Mouse (Mus musculus) left cerebral cortex, postnatal 25 days (tissue): ENCODE results near the gene Glis3. TPM values are rescaled to one million over a fixed set of nuclear protein-coding genes. Genes with fewer than 3 reads are reported as not detected.

Source experiments
- DNase-seq, 2 experiments: peaks; one replicate each; pipeline ENCODE4 v3.0.0; 2022; ENCODE audit warnings: low spot score in 2 of 2, mixed read lengths in 1 of 2
- intact Hi-C: fragments of 180-260 bp; cut with DNase I; formaldehyde crosslinking; loops from one replicate; pipeline ENCODE4 v1.15.1; 2025
- total RNA-seq, 2 experiments: library from RNA; stranded (reverse); gene quantifications; 2 replicates each; pipeline ENCODE4 v1.2.3; 2021

Glis3 gene
- total RNA-seq, 2 experiments from 2014 or later: 5.0 to 5.4 TPM

DNA sequence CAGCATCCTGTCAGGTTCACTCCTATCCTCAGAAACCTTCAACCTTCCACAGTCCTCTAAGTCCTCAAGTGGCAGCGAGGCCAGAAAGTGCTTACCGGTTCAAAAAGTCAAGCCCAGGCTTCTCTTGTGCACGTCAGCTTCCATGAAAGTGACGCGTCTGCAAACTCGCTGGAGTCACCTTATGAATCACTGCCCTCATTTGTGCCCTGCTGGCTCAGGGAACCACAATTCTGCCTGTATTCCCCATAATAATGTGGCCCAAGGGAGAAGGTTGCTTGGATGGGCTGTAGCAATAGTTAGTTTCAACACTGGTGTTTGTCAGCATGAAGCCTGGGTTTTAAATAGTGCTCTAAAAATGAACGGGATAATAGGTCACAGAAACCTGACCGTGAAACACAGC, 379.7 kb downstream of the Glis3 start:
- no peak for DNase-seq

DNA sequence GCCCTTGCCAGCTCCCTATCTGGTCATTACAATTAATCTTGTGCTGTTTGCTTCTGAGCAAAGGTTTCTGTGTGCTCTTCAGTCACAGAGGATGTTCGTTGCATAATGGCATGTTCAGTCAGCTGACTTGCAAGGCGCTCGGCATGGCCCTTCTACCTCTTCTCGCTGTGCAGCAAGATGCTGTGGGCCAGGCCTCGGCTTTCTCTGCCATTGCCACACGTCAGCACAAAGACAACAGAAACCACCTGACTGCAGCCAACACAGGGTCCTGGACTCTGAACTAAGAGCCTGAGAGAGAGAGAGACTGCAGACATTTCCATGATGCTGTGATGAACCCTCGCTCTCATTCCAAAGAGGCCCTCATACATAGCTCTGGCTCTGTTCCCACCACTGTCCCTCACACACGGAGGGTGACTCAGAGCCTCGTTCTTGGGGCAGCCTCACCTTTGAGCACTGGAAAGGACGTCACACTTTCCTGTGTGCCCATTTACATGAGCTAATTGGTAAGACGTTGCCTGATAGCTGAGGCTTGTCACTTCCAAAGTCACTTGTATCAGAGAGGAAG, 380.6 kb downstream of the Glis3 start:
- no peak for DNase-seq
- intact Hi-C loops: no loop called here

More for the DNA sequence above, 379.7 kb downstream of the Glis3 start:
- intact Hi-C loops: no loop called here

DNA sequence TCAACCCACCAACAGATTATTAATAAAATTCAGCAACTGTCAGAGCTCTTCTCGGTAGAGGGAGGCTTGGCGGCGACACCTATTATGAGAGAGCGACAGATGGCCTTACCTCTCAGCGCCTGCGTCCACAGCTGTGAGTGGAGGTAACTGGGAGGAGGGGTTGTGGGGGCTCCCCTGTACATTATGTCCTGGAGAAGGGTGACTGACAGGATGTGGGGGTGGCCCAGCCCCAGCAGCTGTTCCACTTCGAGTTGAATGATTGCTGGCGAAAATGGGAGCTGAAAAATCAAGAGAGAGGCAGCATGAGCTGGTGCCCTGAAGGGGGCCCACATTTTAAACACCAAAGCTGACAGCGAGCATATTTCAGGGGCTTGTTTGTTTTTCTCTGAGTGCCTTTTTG, 381.2 kb downstream of the Glis3 start:
- peak in 1 of 2 experiments; percentile 32 for DNase-seq
- intact Hi-C loops: no loop called here

DNA sequence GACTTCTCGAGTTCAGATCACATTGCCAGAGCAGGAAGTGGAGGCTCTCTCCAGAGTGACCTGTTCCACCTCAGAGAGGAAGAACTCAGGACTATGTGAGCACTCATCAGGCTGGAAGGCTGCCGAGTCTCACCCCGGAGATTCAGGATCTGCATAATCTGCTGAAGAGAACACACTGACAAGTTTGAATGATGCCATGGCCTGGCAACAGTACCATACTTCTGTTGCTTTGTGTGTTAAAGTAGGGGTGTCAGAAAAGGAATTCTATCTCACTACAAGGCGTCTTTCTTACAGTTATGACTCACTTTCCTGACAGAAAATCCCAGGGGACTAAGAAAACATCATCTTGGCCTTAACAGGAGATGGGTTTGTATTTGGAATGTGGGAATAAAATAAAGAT, 388.3 kb downstream of the Glis3 start:
- intact Hi-C loops: no loop called here
- DNase-seq: peak in 1 of 2 experiments; percentile 47

DNA sequence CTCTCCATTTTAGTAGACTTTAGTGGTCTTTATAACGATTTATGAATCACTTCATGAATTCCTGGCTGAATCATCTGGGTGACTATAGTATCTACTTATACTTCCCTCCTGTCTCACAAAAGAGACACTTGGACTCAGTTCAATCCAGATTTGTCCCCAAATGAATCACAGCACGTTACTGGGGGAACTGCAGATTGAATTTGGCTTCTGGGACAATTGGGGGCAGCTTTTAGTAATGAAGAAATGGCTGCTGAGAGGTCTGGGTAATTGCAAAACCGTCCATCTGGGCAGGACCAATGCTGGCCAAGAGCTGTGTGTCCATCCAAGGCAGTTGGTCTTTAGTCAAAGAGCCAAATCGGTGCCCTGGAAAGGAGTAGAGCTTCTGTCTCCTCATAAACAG, 390.4 kb downstream of the Glis3 start:
- intact Hi-C loops: no loop called here
- peak in 1 of 2 experiments; percentile 57 for DNase-seq

DNA sequence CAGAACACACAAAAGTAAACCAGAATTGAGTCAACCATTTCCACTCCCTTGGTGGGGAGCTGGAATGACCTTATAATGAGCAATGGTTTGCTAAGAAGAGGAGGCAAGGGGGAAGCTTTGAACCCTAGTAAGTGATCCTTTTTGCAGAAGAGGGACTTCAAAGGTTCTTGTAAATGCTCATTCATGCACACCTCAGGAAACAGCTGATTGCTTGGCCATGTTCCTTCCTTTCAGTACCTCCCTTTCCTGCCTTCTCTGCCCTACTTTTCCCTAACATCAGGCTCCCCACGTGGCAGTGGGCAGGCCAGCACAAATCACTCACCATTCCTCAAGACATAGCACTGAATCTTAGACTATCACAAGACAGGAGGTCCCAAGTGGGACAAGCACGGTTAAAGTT, 392.4 kb downstream of the Glis3 start:
- intact Hi-C loops: no loop called here
- peak in 1 of 2 experiments; percentile 13 for DNase-seq

DNA sequence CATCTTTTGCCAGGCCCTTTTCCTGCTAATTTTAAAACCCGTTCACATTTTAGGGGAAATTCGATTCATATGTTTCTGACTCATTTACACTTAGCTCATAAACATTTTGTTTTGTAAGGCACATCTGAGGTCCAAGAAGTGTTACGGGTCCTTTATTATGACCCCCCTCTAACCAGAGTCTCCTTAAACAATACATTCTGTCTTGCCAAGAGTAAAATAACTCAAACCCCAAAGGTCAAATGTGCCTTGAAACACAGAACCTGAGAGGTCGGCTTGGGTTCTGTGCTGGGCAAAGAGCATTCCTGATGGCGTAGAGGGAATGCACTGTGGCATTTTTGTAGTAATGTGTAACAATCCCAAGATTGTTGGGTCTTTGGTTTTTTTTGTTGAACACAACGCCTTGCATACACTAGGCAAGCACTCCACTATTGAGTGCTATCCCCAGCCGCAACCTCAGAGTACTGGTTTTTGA, 395.7 kb downstream of the Glis3 start:
- no peak for DNase-seq
- intact Hi-C loops: no loop called here

DNA sequence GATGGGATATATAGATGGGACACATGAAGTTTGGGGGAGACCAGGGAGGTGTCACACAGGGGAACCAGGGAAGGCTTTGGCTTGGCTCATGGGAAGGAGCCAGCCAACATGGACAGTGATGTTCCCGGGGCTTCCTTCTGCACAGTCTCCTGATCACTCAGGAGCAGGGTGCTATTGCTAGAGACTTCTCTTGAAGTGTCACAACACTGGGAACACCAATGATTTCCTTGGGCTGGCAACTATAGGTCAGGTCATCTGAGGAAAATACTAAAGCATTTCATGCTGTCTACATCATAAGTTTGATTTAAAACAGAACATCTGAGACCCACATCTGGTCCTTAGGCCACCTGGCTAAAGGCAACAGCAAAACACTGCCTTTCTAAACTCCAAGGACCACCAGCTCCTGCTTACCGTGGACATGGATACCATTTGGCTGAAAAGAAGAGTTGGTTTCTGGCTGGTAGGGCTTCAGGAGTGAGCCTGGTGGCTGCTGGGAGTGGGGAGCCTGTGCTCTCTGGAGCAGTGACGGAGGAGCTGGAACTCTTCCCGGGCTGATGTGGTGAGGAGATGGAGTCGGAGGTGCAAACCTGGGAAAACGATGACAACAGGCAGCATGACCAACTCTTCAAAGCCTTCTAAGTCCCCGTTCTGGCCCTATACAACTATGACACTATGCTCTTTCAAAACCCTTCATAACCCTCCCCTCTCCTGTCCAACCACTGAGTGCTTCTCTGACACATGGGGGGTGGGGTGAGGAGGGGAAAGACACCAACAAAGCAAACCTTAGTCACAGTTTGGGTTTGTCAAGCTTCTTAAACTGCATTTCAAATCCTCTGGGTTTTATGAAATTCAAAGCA, 396.4 kb downstream of the Glis3 start:
- peak in 1 of 2 experiments; percentile 11 for DNase-seq
- intact Hi-C loops: no loop called here

DNA sequence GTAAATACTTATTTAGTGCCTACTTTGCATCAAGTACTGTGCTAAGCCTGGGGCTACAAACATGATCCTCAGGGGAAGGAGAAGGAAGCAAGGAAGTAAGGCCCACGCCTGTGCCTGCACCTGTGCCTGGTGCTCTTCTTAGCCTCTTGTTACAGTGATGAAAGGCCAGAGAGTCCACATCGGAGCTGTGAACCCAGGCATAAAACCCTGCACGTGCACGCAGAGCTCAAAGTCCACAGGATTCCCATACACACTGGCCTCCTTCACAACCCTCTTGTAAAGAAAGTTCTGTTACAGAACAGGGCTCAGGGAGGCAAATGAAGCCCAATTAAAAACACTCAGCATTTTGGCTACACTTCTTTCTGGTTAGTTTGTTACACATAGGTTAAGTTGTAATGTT, 398.5 kb downstream of the Glis3 start:
- intact Hi-C loops: no loop called here
- no peak for DNase-seq

DNA sequence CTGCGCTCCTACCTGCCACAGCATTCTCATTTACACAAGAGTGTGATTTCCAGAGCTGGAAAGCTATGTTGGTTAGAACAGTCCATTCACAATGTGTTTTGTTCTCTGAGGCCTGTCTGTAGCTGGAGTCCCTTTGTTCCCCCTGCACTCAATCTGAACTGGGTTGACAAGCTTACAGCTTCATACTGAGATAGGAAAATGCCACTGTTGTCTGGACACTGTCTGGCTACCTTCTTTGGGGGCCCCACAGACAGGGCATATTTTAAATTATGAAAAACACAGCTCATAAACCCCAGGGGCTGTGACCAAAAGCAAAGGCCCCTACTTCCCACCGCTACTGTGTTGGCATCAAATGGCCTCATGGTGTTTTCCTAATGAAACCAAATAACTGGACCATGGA, 402.8 kb downstream of the Glis3 start:
- intact Hi-C loops: no loop called here
- DNase-seq: no peak

DNA sequence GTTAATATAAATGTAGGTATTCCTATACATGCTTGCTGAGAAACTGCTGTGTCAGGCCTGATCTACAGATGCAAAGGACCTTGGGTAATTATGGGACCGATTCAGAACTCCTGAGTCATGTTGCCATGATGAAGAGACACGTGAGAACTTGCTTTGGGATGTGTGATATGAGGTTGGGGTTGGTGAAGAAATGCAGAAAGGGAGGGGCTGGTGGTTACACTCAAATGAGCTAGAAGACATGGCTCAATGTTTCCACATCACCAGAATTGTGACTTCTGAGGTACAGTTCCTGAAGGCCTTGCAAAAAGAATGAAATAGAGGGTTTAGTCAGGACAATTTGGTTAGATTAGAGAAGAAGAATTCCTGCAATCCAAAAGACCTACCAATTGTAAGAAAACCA, 405.4 kb downstream of the Glis3 start:
- intact Hi-C loops: no loop called here

DNA sequence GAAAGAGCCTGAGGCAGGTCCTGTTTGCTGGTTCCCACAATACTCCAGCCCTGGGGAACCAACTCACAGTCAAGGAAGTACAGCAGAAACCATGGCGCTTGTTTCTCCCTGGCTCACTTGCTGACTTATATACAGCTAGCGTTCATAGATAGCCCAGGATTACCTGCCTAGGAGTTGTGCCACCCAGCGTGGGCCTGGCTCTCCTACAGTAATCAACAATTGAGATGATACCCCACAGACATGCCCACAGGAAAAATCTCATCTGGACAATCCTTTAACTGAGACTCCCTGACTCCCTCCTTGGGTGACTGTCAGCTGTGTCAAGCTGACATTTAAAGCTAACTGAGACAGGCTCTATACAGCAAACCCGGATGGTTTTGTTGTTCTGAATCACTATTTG, 405.9 kb downstream of the Glis3 start:
- DNase-seq: no peak
- intact Hi-C loops: no loop called here

More for the DNA sequence above, 405.4 kb downstream of the Glis3 start:
- DNase-seq: no peak

DNA sequence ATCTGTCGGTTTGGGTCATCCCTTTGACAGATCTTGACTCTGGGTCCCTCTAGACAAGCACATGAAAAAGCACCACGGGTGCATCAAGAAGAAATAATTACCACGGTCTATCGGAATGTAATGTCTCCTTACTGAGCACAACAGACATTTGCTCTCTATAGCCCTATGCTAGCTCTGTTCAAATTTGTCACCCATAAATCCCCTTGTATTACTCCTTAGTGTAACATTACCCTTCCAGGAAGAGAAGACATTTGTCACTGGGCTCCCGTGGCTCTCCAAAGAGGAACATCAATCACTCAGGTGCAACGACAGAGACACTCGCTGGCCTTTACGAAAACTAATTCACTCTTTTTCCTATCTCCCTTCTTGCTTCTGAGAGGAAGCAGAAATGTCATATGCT, 413.0 kb downstream of the Glis3 start:
- intact Hi-C loops: no loop called here
- no peak for DNase-seq

DNA sequence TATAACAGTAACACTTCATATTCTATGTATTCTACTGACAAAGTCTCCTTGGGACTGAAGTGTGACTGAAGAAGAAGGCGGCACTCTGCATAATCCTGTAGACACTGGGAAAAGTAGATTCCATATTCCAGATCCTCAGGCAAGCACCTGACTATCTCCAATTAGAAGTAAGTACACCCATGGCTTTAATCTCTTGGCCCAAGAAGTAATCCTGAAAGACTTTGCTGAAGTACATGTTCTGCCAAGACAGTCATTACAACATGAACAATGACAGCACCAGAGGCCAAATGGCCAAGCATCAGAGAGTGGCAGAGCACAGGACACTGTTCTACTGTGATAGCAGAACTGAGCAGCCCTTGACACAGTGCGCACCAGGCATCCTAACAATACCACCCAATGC, 414.1 kb downstream of the Glis3 start:
- intact Hi-C loops: no loop called here
- no peak for DNase-seq

DNA sequence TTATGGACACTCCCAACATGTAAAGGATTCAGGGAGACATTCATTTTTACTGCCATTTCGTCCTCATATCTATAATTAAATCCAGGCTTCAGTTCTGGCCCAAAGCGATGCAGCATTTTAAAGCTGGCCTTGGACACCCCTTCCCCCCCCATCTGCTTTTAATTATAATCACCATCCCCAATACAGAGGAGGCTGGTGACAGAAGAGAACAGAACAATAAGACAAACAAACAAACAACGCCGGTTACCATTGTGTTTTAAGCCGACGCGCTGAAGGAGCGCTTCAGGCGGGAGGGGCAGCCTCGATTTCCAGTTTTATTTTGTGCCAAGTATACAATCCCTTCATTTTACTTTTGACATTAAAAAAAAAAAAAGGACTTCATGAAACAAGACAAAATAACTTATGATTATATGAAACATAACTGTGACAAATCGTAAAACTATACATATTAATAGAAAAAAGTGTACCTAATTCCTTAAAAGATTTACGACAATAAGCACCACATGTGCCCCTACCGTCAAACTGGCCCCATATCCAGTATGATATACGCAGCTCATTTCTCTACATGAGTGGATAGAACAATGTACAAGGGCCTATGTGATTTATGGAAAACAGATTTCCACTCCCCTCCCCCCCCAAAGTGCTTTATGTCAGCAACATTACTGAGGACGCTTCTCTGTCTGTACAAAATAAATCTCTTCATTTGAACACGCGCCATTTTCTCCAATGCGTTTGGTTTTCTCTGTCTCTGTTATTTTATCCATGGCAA, 420.8 kb downstream of the Glis3 start:
- intact Hi-C loops: no loop called here
- DNase-seq: no peak

DNA sequence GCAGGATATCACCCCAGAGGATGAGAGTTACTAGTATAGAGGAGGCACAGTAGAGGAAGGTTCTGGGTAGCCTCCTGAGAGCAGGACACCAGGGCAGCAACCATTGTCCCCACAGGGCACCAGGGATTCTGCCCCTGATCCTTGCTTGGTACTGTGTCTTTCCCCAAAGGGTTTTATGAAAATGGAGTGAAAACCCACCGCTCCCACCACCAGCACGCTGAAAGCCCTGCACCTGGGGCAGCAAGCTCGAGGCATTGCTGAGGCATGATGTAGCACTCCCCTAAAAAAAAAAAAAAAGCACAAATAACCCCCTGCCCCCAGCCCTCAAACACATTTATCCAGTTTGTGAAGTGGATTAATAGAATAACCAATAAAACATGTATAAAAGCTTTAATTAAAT, 421.4 kb downstream of the Glis3 start:
- intact Hi-C loops: no loop called here
- DNase-seq: no peak

DNA sequence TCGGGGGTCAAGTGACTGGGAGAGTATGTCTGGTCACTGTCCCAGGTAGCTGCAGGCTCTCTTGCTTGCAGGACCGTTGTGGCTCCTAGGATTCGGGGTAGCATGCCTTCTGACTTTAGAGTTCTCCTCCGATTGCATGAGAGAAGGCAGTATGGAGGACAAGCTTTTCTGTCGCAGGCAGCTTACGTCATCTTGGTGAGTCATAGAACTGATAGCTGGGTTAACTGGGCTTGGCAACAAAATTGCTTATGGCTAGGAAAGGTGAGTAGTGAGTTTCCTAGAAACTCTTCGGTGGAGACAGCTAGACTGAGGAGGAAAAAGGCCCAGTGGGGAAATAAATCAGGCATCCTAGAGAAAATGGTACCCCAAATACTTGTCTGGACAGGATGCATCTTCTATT, 432.5 kb downstream of the Glis3 start:
- intact Hi-C loops: no loop called here
- no peak for DNase-seq

DNA sequence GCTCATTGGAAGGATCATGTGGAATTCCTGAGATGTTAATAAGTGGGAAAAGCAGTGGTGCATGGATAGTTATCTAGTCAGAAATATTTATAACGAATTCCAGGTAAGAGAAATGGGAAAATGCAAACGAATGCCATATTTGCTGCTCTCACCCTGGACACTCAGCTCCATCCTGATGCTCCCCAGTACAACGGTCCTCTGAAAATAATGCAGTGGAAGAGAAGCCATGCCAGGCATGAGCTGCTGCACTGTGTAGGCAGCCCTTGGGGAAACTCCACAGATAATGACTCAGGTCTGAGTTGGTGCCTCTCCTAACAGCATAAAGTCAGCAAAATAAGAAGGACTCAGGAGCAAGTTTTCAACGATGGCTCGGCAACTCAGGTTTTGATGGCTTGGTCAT, 433.7 kb downstream of the Glis3 start:
- intact Hi-C loops: no loop called here
- DNase-seq: no peak

DNA sequence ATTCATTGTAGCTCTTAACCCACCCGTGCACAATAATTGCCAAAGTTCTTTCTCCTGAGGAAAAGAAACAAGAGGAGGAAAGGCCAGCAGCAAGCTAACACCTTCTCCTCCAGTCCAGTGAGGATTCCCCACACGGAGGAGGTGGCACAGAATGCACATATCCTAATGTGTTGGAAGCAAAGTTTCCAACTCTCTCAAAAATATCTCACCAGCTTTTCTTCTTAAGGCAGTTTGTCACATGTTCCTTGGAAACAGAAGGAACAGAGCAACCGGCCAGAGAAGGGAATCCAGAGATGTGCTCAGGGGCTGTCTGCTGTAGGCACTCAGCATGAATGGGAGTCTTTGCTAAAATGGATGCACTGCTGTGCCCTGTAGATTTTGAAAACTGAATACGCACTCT, 441.8 kb downstream of the Glis3 start:
- peak; percentile 9 to 68 for DNase-seq
- intact Hi-C loops: no loop called here

DNA sequence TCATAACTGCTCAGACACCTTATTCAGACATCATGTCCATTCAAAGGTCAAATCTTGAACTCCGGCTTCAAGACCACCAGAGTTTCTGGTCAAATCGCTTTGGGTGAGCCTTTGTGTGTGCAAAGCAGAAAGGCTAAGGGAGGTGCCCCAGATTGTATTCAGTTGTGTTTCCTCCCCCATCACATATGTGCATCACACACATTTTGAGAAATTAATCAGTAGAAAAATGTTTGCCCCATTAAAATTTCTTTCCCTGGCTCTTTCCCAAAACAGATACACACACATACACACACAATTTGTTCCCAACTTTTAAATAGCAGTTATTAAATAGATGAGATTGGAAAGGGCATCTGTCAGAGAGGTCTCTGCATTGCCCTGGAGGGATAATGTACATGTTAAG, 442.3 kb downstream of the Glis3 start:
- intact Hi-C loops: no loop called here
- DNase-seq: no peak

DNA sequence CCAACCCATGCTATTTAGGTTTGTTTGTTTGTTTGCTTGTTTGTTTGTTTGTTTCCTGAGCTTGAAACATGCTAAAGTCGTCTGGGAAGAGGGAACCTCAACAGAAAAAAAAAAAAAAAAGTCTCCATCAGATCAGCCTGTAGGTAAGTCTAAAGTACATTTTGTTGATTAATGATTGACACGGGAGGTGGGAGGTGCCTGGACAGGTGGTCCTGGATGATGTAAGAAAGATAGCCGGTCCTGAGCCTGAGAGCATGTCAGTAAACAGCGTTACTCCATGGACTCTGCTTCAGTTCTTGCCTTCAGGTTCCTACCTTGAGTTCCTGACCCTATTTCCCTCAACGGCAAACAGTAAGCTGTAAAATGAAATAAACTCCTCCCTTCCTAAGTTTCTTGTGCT, 444.3 kb downstream of the Glis3 start:
- intact Hi-C loops: no loop called here
- DNase-seq: no peak
